Mouse (Mus musculus): ENCODE measurements around the gene Fyb. TPM values are rescaled to one million over a fixed set of nuclear protein-coding genes. Genes with fewer than 3 reads are reported as not detected.

Fyb gene
- polyA plus RNA-seq, 1 experiment from 2014 or later = 3.2 TPM

DNA sequence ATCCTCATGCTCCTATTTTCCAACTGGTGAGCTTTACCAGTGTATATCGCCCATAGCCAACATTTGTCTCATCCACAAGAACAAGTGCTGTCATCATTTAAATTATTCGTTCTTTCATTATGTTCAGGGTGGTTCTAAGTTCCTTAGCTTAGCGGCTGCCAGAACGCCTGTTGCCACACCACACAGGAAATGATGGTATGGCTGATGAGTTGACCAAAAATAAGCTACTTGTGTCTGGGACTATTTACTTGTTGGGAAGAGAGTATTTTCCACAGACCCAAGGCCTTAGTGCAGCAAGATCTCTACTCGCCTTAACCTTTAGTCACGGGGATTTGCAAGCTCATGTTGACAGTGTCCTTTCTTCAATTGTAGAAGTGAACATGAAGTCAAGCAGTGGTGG is 34.3 kb downstream of the Fyb start:
- no peaks in the 10 kb centered on the region for H3K27me3 ChIP-seq (ENCODE audit: control insufficient read depth, insufficient read depth, low read length)

DNA sequence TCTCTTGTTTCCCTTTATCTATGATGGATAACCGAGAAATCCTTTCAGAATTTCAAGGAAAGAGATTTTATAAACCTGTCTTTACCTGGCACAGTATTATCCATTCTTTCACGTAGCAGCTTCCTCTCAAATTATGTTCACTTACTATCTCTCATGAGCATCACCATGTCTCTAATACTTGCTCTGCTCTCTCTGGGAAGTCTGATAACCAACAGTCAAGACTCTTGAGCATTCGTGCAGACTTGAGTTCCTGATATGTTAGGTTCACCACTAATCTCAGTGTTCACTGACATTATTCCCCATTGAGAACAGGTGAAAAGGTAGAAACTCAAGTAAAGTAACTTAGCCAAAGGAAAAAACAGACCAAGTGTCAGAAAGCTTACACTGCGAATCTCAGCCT is 34.9 kb downstream of the Fyb start:
- Histone ChIP-seq H3K9ac (ENCODE audit: low read depth, low read length) (no peak overlapping the region), H3K4me3 (ENCODE audit: low read length) (no peak overlapping the region), H3K4me1 (ENCODE audit: control insufficient read depth, insufficient read depth, low read length) (no peaks in the 10 kb centered on the region), H3K27ac (ENCODE audit: low read depth, low read length) (no peak overlapping the region), H3K4me2 (replicated peaks; ENCODE audit: low read depth, low read length) (no peak overlapping the region), H3K9me3 (ENCODE audit: control insufficient read depth, low read length) (no peaks in the 10 kb centered on the region; the same call in 1 of the 2 replicates), H3K36me3 (ENCODE audit: control insufficient read depth, insufficient read depth, low read length) (no peaks in the 10 kb centered on the region), H3K27me3 (ENCODE audit: control insufficient read depth, insufficient read depth, low read length) (no peaks in the 10 kb centered on the region)
- ATAC-seq (ENCODE audit: low FRiP score, low TSS enrichment) = no peak
- WGBS = 88% methylated on average over 4 of the region's 4 CpGs

More for the DNA sequence above, 34.3 kb downstream of the Fyb start:
- H3K4me1 ChIP-seq (ENCODE audit: control insufficient read depth, insufficient read depth, low read length) = no peaks in the 10 kb centered on the region
- ATAC-seq (ENCODE audit: low FRiP score, low TSS enrichment) = no peak
- no peaks in the 10 kb centered on the region; the same call in 1 of the 2 replicates for H3K9me3 ChIP-seq (ENCODE audit: control insufficient read depth, low read length)
- no peak overlapping the region for H3K27ac ChIP-seq (ENCODE audit: low read depth, low read length)
- WGBS = 92% methylated on average over 6 of the region's 6 CpGs
- no peaks in the 10 kb centered on the region for H3K36me3 ChIP-seq (ENCODE audit: control insufficient read depth, insufficient read depth, low read length)
- no peak overlapping the region for H3K4me3 ChIP-seq (ENCODE audit: low read length)
- H3K4me2 ChIP-seq (replicated peaks; ENCODE audit: low read depth, low read length) = no peak overlapping the region
- H3K9ac ChIP-seq (ENCODE audit: low read depth, low read length) = no peak overlapping the region

DNA sequence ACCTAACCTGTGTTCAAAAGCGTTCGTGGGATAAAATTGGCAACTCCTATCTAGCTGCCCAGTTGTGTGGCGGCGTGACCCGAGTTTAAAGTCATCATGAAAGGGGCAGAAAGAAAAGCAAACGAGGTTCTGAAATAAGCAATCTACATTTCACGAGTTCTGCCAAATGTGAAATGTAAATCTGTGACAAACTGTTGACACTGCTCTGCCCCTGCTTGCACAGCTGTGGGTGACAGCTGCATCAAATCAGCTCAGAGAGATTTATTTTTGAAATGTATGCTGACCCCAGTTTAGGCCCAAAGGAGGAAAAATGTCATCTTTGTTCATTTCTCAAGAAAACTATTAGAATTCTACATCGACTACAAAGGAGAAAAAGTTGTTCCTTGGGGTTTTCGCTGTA is 36.5 kb downstream of the Fyb start:
- Histone ChIP-seq H3K9me3 (ENCODE audit: control insufficient read depth, low read length) (no peaks in the 10 kb centered on the region), H3K4me1 (ENCODE audit: control insufficient read depth, insufficient read depth, low read length) (no peaks in the 10 kb centered on the region), H3K27me3 (ENCODE audit: control insufficient read depth, insufficient read depth, low read length) (no peaks in the 10 kb centered on the region), H3K36me3 (ENCODE audit: control insufficient read depth, insufficient read depth, low read length) (no peaks in the 10 kb centered on the region), H3K9ac (ENCODE audit: low read depth, low read length) (no peak overlapping the region), H3K27ac (ENCODE audit: low read depth, low read length) (no peak overlapping the region), H3K4me3 (ENCODE audit: low read length) (no peak overlapping the region), H3K4me2 (replicated peaks; ENCODE audit: low read depth, low read length) (no peak overlapping the region)
- peak; percentile 39; the same call in 1 of the 2 replicates for ATAC-seq (ENCODE audit: low FRiP score, low TSS enrichment)
- WGBS = 50% methylated on average over 9 of the region's 9 CpGs

DNA sequence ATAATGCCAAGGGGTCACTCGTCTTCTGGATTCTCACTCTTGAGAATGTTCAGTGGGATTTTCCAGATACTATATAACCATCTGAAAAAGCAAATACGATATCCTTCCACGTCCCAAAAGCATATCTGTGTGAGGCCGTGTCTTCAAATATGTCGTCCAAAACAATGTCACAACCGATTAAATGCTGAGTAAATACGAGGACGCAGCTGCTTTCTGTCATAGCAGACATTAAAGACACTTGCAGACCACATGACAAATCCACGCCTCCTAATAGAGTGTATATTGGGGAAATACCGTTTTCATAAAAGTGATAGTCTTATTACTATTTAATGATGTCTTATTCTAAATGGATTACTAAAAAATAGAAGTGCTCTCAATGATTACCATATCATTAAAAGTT is 38.0 kb downstream of the Fyb start:
- Histone ChIP-seq H3K9me3 (ENCODE audit: control insufficient read depth, low read length) (no peaks in the 10 kb centered on the region), H3K27me3 (ENCODE audit: control insufficient read depth, insufficient read depth, low read length) (no peaks in the 10 kb centered on the region), H3K4me2 (replicated peaks; ENCODE audit: low read depth, low read length) (no peak overlapping the region), H3K9ac (ENCODE audit: low read depth, low read length) (no peak overlapping the region), H3K4me3 (ENCODE audit: low read length) (no peak overlapping the region), H3K27ac (ENCODE audit: low read depth, low read length) (no peak overlapping the region), H3K4me1 (ENCODE audit: control insufficient read depth, insufficient read depth, low read length) (0 out of 2 replicates have a peak, but pooled peaks cover 5% of the 10 kb centered on the region), H3K36me3 (ENCODE audit: control insufficient read depth, insufficient read depth, low read length) (no peaks in the 10 kb centered on the region)
- WGBS = 72% methylated on average over 10 of the region's 10 CpGs
- ATAC-seq (ENCODE audit: low FRiP score, low TSS enrichment) = no peak

DNA sequence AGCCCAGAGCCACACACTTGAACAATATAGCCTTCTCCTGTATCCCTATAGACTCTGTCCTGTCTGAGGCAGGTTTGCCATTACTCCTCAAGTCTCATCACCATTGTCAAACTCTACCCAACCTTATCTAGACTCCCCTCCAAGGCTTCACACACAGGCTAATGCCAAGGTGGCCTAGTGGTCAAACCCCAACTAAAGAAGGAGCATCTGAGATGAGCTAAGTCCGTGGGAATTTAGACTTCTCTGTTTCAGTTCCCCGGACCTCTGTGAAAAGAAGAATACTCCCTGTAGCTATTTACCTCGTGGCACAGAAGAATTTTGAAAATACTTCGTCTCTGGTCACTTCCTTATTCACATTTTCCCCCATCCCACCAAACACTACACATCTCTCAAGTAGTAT is 39.5 kb downstream of the Fyb start:
- no peak overlapping the region for H3K4me3 ChIP-seq (ENCODE audit: low read length)
- no peak for ATAC-seq (ENCODE audit: low FRiP score, low TSS enrichment)
- H3K4me1 ChIP-seq (ENCODE audit: control insufficient read depth, insufficient read depth, low read length) = 0 out of 2 replicates have a peak, but pooled peaks cover 5% of the 10 kb centered on the region
- no peaks in the 10 kb centered on the region for H3K9me3 ChIP-seq (ENCODE audit: control insufficient read depth, low read length)
- H3K4me2 ChIP-seq (replicated peaks; ENCODE audit: low read depth, low read length) = no peak overlapping the region
- no peak overlapping the region for H3K27ac ChIP-seq (ENCODE audit: low read depth, low read length)
- no peaks in the 10 kb centered on the region for H3K36me3 ChIP-seq (ENCODE audit: control insufficient read depth, insufficient read depth, low read length)
- H3K9ac ChIP-seq (ENCODE audit: low read depth, low read length) = no peak overlapping the region
- 83% methylated on average over 4 of the region's 4 CpGs for WGBS
- H3K27me3 ChIP-seq (ENCODE audit: control insufficient read depth, insufficient read depth, low read length) = no peaks in the 10 kb centered on the region

DNA sequence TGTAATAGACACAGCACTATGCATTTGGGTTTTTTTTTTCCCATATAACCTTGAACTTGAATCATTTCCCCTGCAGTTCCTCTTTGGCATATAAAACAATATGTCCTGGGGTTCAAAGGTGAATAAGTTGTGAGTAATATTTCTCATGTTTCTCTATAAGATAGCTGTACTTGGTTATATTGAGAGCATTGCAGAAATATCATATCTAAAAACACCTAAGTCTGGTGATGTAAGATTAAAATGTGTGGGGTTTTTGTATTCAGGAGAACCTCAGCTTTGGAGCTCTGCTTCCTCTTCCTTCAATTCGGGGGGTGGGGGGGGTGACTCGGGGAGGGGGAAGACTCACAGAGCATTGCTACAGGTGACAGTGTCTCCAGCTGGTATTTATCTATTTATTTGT is 40.0 kb downstream of the Fyb start:
- H3K27me3 ChIP-seq (ENCODE audit: control insufficient read depth, insufficient read depth, low read length) = no peaks in the 10 kb centered on the region
- no peak overlapping the region for H3K27ac ChIP-seq (ENCODE audit: low read depth, low read length)
- WGBS = 90% methylated on average over 2 of the region's 2 CpGs
- H3K9ac ChIP-seq (ENCODE audit: low read depth, low read length) = no peak overlapping the region
- no peak overlapping the region for H3K4me3 ChIP-seq (ENCODE audit: low read length)
- ATAC-seq (ENCODE audit: low FRiP score, low TSS enrichment) = no peak
- H3K4me2 ChIP-seq (replicated peaks; ENCODE audit: low read depth, low read length) = no peak overlapping the region
- H3K4me1 ChIP-seq (ENCODE audit: control insufficient read depth, insufficient read depth, low read length) = 0 out of 2 replicates have a peak, but pooled peaks cover 5% of the 10 kb centered on the region
- no peaks in the 10 kb centered on the region for H3K9me3 ChIP-seq (ENCODE audit: control insufficient read depth, low read length)
- no peaks in the 10 kb centered on the region for H3K36me3 ChIP-seq (ENCODE audit: control insufficient read depth, insufficient read depth, low read length)

DNA sequence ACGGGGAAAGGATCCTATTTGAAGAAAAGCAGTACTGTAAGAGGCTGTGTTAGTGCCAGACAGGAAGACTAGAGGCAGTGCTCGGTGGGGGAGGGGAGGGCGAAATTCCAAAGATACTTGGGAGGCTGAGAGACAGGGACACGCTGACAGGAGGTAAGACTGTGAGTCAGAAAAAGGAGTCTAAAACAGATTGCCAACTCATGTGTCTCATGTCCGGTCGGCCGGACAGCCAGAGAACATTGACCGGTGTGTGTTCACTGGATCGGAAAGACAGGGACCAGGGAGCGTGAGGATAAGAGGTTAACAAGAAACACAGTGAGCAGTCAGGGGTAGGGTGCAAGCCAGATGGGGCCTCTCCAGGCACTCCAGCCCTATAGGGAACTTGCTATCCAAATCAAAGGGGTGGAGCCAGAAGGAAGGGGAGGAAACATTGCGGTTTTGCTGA is 42.3 kb downstream of the Fyb start:
- ATAC-seq (ENCODE audit: low FRiP score, low TSS enrichment) = peak; percentile 95
- peak overlapping the region; percentile 67; the same call in 1 of the 2 replicates for H3K27ac ChIP-seq (ENCODE audit: low read depth, low read length)
- no peaks in the 10 kb centered on the region for H3K36me3 ChIP-seq (ENCODE audit: control insufficient read depth, insufficient read depth, low read length)
- no peak overlapping the region for H3K9ac ChIP-seq (ENCODE audit: low read depth, low read length)
- H3K4me1 ChIP-seq (ENCODE audit: control insufficient read depth, insufficient read depth, low read length) = 0 out of 2 replicates have a peak, but pooled peaks cover 5% of the 10 kb centered on the region
- H3K9me3 ChIP-seq (ENCODE audit: control insufficient read depth, low read length) = no peaks in the 10 kb centered on the region
- 7% methylated on average over 11 of the region's 11 CpGs for WGBS
- H3K4me2 ChIP-seq (replicated peaks; ENCODE audit: low read depth, low read length) = peak overlapping the region; percentile 40
- no peaks in the 10 kb centered on the region for H3K27me3 ChIP-seq (ENCODE audit: control insufficient read depth, insufficient read depth, low read length)
- peak overlapping the region; percentile 25 for H3K4me3 ChIP-seq (ENCODE audit: low read length)

DNA sequence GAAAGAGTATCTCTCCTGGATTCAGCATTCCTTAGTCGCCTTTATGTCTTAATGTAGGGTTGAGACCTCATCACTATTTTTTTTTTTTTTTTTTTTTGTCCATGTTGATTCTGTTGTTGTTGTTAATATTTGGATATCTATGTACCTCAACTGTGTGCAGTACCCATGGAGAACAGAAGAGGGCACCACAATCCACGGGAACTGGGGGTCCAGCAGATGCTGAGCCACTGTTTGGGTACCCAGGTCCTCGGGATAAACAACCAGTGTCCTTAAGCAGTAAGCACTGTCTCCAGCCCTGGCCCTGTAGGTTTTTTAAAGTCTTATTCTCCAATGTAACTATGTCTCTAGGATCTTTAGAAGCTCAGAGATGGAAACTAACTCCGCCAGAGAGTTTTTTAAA is 43.2 kb downstream of the Fyb start:
- Histone ChIP-seq H3K4me1 (ENCODE audit: control insufficient read depth, insufficient read depth, low read length) (0 out of 2 replicates have a peak, but pooled peaks cover 5% of the 10 kb centered on the region), H3K4me2 (replicated peaks; ENCODE audit: low read depth, low read length) (no peak overlapping the region), H3K9ac (ENCODE audit: low read depth, low read length) (no peak overlapping the region), H3K27ac (ENCODE audit: low read depth, low read length) (no peak overlapping the region), H3K4me3 (ENCODE audit: low read length) (no peak overlapping the region), H3K36me3 (ENCODE audit: control insufficient read depth, insufficient read depth, low read length) (no peaks in the 10 kb centered on the region), H3K9me3 (ENCODE audit: control insufficient read depth, low read length) (no peaks in the 10 kb centered on the region), H3K27me3 (ENCODE audit: control insufficient read depth, insufficient read depth, low read length) (no peaks in the 10 kb centered on the region)
- WGBS = 95% methylated on average over 4 of the region's 4 CpGs
- no peak for ATAC-seq (ENCODE audit: low FRiP score, low TSS enrichment)

DNA sequence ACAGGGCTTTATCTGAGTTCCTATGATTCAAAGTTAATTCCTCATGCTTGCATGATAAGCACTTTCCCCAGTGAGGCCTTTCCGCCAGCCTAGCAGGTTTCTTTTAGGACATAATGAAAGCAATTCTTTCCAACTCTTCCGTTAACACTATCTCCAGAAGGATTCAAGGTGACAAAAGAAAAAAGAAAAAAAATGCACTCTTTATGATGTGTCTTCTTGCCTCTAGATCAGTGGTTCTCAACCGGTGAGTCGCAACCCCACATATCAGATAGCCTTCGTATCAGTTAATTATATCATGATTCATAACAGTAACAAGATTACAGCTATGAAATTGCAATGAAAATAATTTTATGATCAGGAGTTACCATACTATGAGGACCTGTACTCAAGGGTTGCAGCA is 45.3 kb downstream of the Fyb start:
- Histone ChIP-seq H3K9me3 (ENCODE audit: control insufficient read depth, low read length) (no peaks in the 10 kb centered on the region), H3K4me3 (ENCODE audit: low read length) (no peak overlapping the region), H3K4me1 (ENCODE audit: control insufficient read depth, insufficient read depth, low read length) (0 out of 2 replicates have a peak, but pooled peaks cover 5% of the 10 kb centered on the region), H3K27me3 (ENCODE audit: control insufficient read depth, insufficient read depth, low read length) (no peaks in the 10 kb centered on the region), H3K36me3 (ENCODE audit: control insufficient read depth, insufficient read depth, low read length) (no peaks in the 10 kb centered on the region), H3K27ac (ENCODE audit: low read depth, low read length) (no peak overlapping the region), H3K9ac (ENCODE audit: low read depth, low read length) (no peak overlapping the region), H3K4me2 (replicated peaks; ENCODE audit: low read depth, low read length) (no peak overlapping the region)
- ATAC-seq (ENCODE audit: low FRiP score, low TSS enrichment) = no peak
- 92% methylated on average over 5 of the region's 5 CpGs for WGBS
